Mouse (Mus musculus): ENCODE data around the gene Eln. TPM values are rescaled to one million over a fixed set of nuclear protein-coding genes. Genes with fewer than 3 reads are reported as not detected.

The Eln gene
- total and polyA plus RNA-seq, 3 experiments = not detected

GRCm38 (mm10) chr5:134771750-134772149 lies 24.6 kb upstream of the Eln start:
- Histone ChIP-seq H3K27me3 (ENCODE audit: control insufficient read depth in 1 of 2, insufficient read depth in 2 of 2, low read length in 2 of 2) (no peaks in the 10 kb centered on the region), H3K79me2 (ENCODE audit: control insufficient read depth, insufficient read depth, low read length, poor library complexity) (no peaks in the 10 kb centered on the region), H3K27ac (ENCODE audit: control insufficient read depth, low read depth, low read length) (no peak overlapping the region), H3K9ac (ENCODE audit: control insufficient read depth, low read depth, low read length, poor library complexity, severe bottlenecking) (no peak overlapping the region), H3K9me3 (replicated peaks; ENCODE audit: insufficient read depth, low read length) (no peaks in the 10 kb centered on the region), H3K4me1 (ENCODE audit: control insufficient read depth in 1 of 2, insufficient read depth in 2 of 2, low read length in 2 of 2) (no peaks in the 10 kb centered on the region), H3K4me3 (ENCODE audit: control insufficient read depth in 1 of 2, insufficient read depth in 1 of 2, low read depth in 2 of 2, low read length in 2 of 2) (no peak overlapping the region), H3K36me3 (ENCODE audit: control insufficient read depth in 1 of 2, insufficient read depth in 2 of 2, low read length in 2 of 2) (no peaks in the 10 kb centered on the region)
- no peak for DNase-seq (ENCODE audit: low read depth, low spot score)
- no peak for TF ChIP-seq ZKSCAN1 (IDR thresholded peaks at IDR 0.05; ENCODE audit: low read depth, low read length)

GRCm38 (mm10) chr5:134769181-134769580 lies 22.1 kb upstream of the Eln start:
- H3K4me1 ChIP-seq (ENCODE audit: control insufficient read depth in 1 of 2, insufficient read depth in 2 of 2, low read length in 2 of 2) = no peaks in the 10 kb centered on the region
- H3K79me2 ChIP-seq (ENCODE audit: control insufficient read depth, insufficient read depth, low read length, poor library complexity) = no peaks in the 10 kb centered on the region
- no peak for TF ChIP-seq ZC3H11A (IDR thresholded peaks at IDR 0.05; ENCODE audit: low read depth, low read length)
- TF ChIP-seq BHLHE40 (IDR thresholded peaks at IDR 0.05; ENCODE audit: borderline replicate concordance, low read depth, low read length) = no peak
- no peak for TF ChIP-seq USF2 (IDR thresholded peaks at IDR 0.05; ENCODE audit: borderline replicate concordance in 1 of 2, insufficient read depth in 1 of 2, low read depth in 1 of 2, low read length in 2 of 2)
- TF ChIP-seq TAL1 (IDR thresholded peaks at IDR 0.05; ENCODE audit: low read length) = no peak
- no peaks in the 10 kb centered on the region for H3K36me3 ChIP-seq (ENCODE audit: control insufficient read depth in 1 of 2, insufficient read depth in 2 of 2, low read length in 2 of 2)
- no peaks in the 10 kb centered on the region for H3K9me3 ChIP-seq (replicated peaks; ENCODE audit: insufficient read depth, low read length)
- no peak overlapping the region for H3K9ac ChIP-seq (ENCODE audit: control insufficient read depth, low read depth, low read length, poor library complexity, severe bottlenecking)
- H3K27ac ChIP-seq (ENCODE audit: control insufficient read depth, low read depth, low read length) = no peak overlapping the region
- H3K4me3 ChIP-seq (ENCODE audit: control insufficient read depth in 1 of 2, insufficient read depth in 1 of 2, low read depth in 2 of 2, low read length in 2 of 2) = no peak overlapping the region
- DNase-seq (ENCODE audit: low read depth, low spot score) = no peak
- no peaks in the 10 kb centered on the region for H3K27me3 ChIP-seq (ENCODE audit: control insufficient read depth in 1 of 2, insufficient read depth in 2 of 2, low read length in 2 of 2)

GRCm38 (mm10) chr5:134765441-134765840 lies 18.3 kb upstream of the Eln start:
- H3K9me3 ChIP-seq (replicated peaks; ENCODE audit: insufficient read depth, low read length) = no peaks in the 10 kb centered on the region
- no peak overlapping the region for H3K27ac ChIP-seq (ENCODE audit: control insufficient read depth, low read depth, low read length)
- TF ChIP-seq RAD21 (IDR thresholded peaks at IDR 0.05; ENCODE audit: low read depth, low read length) (no peak), ETS1 (IDR thresholded peaks at IDR 0.05; ENCODE audit: low read depth, low read length) (no peak), ZC3H11A (IDR thresholded peaks at IDR 0.05; ENCODE audit: low read depth, low read length) (no peak), SIN3A (IDR thresholded peaks at IDR 0.05; ENCODE audit: low read length) (no peak), NELFE (IDR thresholded peaks at IDR 0.05; ENCODE audit: low read depth, low read length) (no peak), RCOR1 (IDR thresholded peaks at IDR 0.05; ENCODE audit: low read depth, low read length) (no peak)
- no peaks in the 10 kb centered on the region for H3K4me1 ChIP-seq (ENCODE audit: control insufficient read depth in 1 of 2, insufficient read depth in 2 of 2, low read length in 2 of 2)
- no peak overlapping the region for H3K4me3 ChIP-seq (ENCODE audit: control insufficient read depth in 1 of 2, insufficient read depth in 1 of 2, low read depth in 2 of 2, low read length in 2 of 2)
- DNase-seq (ENCODE audit: low read depth, low spot score) = no peak
- no peaks in the 10 kb centered on the region for H3K27me3 ChIP-seq (ENCODE audit: control insufficient read depth in 1 of 2, insufficient read depth in 2 of 2, low read length in 2 of 2)
- no peaks in the 10 kb centered on the region for H3K79me2 ChIP-seq (ENCODE audit: control insufficient read depth, insufficient read depth, low read length, poor library complexity)
- no peaks in the 10 kb centered on the region for H3K36me3 ChIP-seq (ENCODE audit: control insufficient read depth in 1 of 2, insufficient read depth in 2 of 2, low read length in 2 of 2)
- no peak overlapping the region for H3K9ac ChIP-seq (ENCODE audit: control insufficient read depth, low read depth, low read length, poor library complexity, severe bottlenecking)

All from MEL (cell line).